Mouse (Mus musculus): Measurements from ENCODE around the gene Gjd3.

Gjd3 gene

DNA sequence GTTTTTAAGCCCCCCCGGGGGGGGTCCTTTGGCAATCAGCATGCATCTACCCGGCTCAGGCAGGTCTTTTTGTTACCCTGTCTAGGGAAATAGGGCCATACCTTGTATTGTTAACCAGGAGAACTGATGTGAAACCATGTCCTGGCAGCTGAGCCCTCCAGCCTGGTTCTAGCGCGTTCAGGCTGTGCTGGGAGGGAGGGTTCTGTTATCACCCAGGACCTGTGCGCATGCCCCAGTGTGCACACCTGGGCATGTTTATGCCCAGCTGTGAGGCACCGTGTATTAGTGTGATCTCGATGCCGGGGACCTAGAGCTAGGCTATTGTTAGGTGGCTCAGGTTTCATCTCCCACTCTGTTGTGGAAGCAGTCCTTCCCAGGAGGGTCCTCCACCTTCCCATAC, 21.1 kb downstream of the Gjd3 start:
- peak in 1 of 2 experiments; percentile 32 for DNase-seq

DNA sequence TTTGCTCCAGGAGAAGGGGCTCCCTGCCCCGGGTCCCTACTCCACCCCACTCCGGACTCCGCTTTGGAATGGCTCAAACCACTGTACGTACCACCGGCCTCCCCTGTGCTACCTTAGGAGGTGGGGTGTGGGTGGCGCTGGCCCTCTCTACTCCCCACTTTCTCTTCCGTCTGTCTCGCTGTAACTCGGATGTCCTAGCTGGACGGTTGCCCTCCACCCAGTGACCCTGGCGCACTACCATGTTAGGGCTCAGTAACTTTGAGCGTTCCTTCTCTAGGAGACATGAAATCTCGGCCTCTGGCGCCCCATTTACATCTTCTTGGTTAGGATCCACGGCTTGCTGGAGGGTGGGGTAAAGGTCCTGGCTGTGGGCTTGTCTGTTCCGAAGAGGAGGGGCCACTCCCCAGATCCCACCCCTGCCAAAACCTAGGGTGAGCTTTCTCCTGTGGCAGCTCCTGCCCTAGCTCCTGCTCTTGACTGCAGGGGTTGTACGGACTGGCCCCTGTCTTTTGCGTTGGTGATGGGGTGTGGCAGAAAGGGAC, 21.7 kb downstream of the Gjd3 start:
- DNase-seq = peak; percentile 59 to 66

DNA sequence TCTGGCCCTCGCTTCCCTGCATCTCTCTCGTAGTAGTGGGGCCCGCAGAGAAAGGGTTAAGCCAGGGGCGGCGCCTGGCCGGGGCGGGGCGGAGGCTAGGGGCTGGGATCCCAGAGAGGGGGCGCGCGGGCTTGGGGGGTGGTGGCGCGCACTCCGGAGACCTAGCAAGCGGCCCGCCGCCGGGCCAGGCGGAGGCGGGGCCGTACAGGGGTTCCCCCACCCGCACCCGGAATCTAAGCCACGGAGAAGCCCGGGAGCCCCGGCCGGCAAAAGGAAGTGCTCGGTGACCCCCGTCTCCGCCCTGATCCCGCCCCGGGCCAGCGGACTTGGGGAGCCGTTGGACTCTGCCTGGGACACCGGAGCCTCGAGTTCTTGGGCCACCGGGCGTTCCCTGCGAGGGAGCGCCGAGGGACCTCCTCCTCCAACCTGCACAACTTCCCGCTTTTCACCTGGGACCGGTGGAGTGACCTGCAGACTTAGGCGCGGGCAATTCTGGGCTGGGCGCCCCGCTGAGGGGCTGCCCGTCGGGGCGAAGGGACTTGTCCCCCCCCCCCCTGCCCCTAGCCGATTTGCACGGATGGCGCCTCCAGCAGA, 22.4 kb downstream of the Gjd3 start:
- DNase-seq = peak; percentile 92 to 93

DNA sequence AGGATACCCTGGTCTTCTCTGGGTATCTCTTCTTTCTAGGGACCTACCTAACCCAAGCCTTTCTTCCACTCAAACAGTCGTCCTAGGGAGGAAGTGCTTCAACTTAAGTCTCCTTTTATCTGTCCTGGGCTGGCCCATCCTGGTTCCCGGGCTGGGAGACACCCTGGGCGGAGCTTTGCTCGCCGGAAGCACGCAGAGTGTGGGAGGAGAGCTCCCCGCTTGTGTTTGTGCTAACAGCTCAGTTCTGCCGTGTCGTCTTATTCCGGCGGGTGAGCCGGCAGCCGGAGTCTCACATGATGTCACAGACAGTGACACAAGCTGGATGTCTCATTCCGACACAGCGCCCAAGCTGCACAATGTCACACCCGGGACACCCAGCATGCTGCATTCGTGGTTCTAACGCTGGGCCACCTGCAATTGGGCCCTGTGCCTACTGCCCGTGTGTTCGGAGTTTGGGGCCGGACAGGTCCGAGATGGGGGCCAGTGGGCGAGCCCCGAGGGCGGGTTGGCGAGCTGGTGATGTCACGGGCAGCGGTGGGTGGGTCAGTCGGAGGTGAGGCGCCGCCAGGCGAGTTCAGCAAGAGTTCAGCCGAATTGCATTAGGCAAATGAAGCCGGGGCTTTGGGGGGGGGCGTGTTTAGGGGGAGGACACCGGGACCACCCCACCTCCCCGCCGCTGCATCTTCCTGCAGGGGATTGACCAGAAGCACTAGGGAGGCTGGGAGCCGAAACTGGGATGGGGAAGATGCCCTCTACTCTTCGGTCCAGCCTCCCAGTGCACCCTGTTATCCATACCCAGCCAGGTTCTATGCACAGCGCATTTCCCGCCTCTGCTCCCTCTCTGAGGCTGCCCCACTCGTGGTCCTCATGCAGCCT, 23.1 kb downstream of the Gjd3 start:
- DNase-seq = peak; percentile 92 to 95

DNA sequence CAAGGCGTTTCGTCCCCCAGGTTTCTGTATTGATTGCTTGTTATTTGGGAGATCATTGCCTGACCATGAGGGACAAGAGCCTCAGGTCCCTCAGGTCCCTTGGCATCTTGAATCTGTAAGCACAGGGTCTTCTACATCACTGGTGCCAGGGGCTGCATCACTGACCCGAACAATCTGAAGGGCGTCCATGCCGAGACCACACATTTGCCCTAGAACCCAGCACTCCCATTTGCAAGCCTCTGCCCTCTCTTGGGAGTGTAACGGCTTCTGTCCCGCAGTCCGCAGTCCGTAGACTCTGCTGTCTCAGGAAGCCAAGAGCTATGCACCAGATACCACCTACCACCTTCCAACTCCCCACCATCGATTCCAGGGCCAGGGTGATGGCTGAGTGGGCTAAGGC, 26.5 kb downstream of the Gjd3 start:
- DNase-seq = no peak

DNA sequence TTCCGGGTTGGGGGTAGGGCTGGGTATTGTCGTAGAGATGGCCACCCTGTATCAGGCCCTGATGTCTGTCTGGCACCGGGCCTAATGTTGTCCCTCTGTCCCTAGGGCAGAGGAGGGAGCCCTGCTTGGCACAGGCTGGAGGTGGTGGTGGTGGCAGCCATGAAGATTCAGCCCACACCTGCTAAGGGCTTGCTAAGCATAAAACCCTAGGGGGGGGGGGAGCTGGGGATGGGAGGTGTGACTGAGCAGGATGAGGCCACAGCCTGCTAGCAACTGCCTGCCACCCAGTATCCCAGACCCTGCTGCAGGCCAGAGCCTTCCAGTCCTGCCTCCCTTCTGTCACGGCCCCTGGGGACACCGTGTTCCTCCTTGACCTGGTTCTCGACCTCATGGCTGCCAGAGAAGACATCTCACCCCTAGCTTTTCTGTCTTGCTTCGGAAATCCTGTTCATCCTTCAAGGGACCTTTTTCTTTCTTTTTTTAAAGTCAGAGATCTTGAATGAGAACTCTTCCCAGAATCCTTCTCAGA, 27.0 kb downstream of the Gjd3 start:
- DNase-seq = peak; percentile 24 to 53

DNA sequence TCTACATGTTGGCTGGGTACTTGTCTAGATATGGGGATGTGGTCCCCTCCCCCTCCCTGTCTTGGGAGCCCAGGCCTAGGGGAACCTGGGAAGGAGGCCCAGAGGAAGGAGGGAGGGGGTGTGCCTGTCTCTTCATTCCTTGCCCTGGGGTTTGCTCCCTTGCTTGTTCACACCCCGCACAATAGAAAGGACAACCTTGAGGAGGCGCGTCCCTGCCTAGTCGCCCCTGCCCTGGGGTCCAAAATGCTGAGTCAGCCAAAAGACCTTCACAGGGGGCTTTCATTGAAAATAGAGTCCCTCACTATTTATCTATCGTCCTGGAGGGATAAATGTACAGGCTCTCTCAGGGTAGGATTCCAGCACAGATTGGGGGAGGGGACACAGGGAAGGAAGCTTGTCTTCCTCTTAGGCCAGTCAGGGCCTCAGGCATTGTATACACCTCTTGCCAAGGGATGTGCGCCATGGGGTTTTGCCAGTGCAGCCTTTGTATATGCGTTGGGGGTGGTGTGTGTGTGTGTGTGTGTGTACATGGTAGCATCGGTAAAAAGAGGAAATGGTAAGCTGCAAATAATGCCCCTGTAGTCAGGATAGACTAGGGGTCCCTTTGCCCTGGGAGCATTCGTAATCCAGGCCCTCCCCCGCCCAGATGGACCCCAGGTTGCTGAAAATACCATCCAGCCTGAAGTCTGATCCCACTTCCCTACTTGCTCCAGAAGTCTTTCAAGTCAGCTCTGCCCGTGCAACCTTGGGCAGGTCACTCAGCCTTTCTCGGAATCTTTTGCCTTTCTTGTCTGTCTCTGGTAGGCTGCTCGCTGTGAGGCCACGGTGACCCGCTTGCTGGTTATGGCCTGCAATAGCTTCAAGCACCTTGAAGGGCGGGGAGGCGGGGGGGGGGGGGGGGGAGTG, 27.8 kb downstream of the Gjd3 start:
- DNase-seq = peak; percentile 65 to 80

DNA sequence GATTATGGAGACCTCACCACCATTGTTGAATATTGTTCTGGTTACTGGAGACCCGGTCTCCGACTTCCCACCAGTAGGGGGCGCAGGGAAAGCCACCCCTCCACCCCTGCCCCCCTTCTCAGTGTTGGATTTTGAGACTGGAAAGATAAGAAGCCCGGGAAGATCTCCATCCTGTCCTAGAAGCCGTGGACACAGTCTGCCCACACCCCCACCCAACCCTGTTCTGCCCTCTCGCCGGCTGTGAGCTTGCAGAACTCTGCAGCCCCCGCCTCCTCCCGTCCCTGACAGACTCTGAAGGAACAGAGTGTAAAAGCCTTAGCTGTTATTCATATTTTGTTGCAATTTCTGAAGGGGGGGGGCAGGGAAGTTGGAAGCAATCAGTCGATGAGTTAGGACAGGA, 28.4 kb downstream of the Gjd3 start:
- peak; percentile 88 to 91 for DNase-seq

DNA sequence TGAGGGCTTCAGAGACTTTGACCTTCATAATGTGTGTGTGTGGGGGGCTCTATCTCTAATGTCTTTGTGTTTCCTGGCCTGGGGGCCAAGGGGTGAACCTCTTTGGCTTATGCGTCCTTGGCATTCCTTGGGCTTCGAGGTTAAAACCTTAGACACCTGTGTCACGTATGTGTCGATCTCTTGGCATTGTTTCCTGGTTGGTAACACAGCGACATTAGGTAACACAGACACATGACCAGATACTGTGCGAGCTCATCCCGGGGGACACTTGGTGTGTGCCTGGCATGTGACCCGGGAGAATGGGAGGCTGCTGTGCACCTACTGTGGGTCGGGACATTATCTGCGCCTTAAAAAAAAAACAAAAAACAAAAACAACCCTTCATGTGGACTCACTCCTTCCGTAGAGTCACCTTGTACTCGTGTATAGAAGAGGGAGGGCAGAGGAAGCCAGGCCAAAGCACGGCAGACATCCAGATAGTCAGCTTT, 28.9 kb downstream of the Gjd3 start:
- no peak for DNase-seq

DNA sequence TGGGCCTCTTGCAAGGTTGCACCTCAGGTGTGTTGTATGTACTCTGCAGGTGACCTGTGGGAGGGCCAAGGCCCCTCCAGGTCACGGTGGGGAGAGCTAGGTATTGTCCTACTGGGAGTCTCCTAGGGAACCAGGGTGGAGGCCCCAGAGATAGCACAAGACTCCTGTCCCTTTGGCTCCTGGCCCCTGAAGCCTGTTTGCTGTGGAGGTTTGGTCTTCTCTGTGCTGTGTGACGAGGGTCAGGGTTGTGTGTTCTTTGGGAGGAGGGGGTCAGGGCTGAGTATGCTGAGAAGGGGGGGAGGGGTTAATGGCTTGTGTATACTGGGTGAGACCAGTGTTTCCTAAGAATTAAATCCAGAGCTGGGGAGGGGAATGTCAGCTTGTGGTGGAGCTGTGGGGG, 29.5 kb downstream of the Gjd3 start:
- DNase-seq = peak in 1 of 2 experiments; percentile 37

DNA sequence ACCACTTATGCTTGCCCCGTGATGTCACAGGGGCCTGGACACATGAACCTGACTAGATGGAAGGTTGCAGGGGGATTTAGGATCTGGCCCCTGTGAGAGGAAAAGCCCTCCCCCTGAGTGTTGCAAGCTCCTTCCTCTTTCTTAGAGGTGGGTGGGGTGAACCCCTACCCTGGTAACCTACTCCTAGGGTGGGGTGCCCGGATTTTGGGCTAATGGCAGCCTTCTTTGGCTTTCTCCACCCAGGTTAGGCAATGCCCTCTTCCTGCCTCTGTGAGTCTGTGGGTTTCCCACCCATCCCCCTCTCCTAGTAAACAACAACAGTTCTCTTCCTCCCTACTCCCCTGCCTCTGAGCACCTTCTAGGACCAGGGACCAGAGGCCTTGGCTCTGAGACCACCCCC, 30.1 kb downstream of the Gjd3 start:
- peak; percentile 69 for DNase-seq

DNA sequence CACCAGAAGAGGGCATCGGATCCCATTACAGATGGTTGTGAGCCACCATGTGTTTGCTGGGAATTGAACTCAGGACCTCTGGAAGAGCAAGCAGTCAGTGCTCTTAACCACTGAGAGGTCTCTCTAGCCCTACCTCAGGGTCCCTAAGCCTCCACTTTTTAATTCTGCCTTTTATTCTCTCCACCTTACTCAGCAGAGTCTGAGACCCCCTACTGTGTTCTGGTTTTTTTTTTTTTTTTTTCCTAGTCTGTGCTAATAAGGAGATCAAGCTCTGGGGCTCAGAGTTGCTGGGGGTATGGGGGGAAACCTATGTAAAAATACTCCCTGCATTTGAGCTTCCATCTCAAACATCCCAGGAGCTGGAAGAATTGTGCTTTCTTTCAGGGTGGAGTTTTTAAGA, 30.7 kb downstream of the Gjd3 start:
- DNase-seq = no peak

DNA sequence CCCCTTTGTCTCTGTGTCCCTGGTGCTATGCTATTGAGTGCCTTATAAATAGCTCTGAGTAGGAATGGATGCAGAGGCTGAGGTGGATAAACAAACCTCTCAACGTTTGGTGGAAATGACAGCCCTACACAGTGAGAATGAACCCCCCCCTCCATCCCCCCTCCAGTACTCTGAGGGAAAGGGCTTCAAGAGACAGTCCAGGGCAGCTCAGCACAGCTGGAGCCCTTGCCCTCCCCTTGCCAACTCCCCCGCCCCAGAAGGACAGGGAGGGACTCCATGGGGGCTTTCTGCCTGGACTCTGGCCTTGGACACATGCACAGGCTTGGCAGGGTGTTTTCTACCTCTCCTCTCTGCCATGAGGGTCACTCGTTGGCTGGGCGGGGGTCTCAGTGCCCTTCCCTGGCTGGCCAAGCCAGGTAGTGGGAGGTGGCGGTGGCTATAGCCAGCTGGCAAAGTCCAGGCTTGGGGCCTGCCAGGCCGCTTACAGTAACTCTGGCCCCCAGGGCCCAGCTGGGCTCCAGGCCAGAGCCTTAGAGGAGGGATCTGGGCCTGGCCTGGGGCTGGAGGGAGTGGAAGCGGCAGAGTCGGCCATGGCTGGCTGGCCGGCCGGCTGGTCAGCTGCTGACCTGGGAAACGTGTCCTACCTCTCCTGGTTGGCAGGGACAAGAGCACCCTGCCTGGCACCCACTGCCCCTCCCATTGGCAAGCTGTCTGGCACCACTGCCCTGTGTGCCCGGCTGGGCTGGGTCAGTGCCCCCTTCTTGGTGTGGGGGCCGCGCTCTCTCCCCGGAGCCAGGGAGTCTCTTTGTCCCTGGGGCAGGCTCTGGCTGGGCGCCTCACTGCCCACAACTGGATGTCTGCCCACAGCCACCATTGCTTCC, 31.6 kb downstream of the Gjd3 start:
- peak; percentile 80 to 92 for DNase-seq

DNA sequence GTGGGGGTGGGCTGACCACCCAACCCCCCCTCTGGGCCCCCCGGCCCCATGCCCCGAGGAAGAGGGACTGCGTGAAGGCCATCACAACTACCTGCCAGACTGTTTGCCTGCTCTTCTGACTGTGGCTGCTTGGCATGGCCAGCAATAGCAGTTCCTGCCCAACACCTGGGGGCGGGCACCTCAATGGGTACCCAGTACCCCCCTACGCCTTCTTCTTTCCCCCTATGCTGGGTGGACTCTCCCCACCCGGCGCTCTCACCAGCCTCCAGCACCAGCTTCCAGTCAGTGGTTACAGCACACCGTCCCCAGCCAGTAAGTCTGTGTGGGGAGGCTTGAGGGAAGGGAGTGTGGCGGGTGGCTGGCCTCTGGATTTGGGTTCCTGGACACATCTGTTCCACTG, 32.3 kb downstream of the Gjd3 start:
- peak in 1 of 2 experiments; percentile 24 for DNase-seq

DNA sequence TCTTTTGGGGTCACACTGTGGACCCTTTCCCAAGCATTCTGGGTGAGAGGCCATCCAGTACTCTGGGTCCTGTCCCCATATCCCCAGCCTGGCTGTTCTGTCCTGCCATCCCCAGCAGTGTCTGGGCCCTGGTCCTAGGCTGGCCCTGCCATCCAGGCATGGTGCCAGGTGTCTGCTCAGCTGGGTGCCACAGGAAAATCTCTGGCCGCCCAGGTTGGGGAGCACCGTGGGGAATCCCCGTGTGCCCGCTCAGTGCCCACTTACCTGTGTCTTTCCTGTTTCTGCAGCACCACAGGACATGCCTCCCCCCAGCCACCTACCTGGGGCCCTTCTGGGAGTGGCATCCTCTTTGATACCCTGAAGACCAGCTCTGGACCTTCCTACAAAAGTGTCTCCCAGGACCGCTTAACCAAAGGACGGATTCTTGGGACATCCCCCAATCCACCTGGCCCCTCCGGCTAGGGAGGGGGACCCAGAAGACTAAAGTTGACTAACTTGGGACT, 32.8 kb downstream of the Gjd3 start:
- peak in 1 of 2 experiments; percentile 55 for DNase-seq

DNA sequence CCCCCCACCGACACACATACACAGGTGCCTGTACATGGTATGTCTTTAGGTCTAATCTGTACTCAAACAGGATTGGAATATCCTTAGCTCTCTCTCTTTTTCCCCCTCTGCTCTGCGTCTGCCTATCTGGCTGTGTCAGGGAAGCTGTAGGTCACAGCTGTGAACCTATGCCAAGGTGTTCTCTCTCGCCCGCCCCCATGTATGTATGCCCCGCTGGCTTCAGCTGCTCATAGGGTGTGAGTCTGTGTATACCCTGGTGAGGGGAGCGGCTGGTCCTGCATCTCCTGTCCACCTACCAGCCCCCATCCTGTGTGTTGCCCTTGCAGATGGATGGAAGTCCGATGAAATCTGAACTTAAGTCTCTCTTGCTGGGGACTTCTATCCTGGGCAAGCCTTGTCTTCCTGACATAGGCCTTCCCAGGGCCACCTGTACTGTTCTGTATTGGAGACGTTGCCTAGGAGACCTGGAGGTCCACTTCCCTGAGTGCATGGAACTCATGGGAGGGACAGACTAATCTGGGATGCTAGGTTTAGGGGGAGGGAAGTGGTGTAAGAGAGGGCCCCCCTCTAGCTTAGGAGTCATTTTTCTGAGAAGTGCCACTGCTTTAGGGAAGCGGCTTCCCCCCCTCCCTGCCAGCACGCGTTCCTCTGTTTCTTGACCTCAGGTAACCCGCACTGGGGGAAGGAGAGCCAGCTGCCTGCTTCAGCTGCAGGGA, 33.4 kb downstream of the Gjd3 start:
- peak in 1 of 2 experiments; percentile 21 for DNase-seq

DNA sequence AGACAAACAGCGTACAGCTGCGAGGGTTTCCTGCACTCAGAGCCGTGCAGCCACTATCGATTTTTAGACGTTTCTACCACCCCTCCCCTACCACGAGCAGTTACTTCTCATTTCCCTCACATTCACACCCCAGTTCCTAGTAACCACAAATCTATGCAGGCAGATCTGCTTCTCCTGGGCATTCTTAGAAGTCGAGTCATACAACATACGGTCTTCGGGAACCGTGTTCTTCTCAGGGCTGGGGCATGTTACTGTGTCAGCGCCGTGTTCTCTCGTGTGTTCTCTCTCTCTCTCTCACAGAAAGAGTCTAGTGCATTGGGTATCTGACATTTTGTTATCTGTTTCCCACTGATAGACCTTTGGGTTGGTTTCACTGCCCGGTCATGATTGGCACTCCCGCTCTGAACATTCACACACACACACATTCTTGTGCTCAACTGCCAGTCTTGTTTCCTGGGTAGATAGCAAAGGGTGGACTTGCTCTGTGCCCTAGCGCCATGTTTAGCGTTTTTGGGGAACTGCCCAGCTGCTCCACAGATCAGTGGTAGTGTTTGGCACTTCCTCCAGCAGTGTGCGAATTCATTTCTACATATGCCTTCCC, 34.7 kb downstream of the Gjd3 start:
- DNase-seq = peak in 1 of 2 experiments; percentile 32

DNA sequence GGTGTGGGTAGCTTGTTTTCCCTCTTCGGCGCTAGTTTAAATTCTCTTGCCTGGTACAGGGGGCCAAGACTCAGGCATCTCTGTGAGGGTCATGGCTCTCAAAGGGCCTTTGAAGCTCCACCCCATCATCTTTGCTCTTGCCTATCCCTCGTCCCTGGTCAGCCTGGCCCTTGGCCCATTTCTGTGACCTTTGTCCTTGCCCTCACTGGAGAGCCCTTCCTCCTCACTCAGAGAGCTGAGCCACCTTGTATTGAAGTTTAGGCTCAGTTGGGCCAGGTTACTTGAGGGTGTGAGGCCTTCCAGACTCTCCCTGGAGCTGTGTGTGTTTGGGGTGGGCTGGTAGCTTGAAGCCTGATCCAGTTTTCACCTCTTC, 37.2 kb downstream of the Gjd3 start:
- no peak for DNase-seq

DNA sequence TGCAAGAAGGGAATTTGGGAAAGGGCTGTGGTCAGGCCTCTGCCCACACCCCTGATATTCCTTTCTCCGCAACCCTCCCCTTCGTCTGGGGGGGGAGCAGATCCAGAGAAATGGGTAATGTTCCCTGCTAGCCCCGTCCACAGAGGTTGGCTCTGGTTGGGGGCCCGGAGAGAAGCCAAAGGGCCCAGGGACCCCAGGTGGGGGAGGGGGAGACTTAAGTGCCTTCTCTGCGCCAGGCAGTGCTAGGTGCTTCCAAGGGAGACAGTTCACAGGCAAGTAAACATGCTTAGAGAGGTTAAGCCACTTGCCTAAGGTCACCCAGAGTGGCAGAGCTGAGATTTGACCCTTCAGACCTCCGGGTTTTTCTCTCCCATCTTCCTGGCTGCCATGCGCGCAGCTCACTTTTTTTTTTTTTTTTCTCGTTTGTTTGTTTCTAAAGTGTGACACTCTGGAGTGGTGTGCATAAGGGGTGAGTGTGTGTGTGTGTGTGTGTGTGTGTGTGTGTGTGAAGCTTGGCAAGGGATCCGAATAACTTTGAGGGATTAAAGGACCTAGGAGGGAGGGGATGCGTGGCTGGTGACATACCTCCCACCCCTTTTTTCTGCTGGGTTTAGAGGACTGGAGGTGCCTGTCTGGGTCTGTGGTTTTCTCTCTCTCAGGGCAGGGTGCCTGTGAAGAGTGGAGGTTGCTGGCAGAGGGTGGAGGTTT, 37.8 kb downstream of the Gjd3 start:
- DNase-seq = peak in 1 of 2 experiments; percentile 44
